Mouse (Mus musculus) kidney, embryonic 15.5 days (tissue): Measurements from ENCODE around the gene Bmf. TPM values are rescaled to one million over a fixed set of nuclear protein-coding genes. Genes with fewer than 3 reads are reported as not detected.

Experiments
- ATAC-seq: fragments of 200-750 bp; cut with Nextera tagmentation; replicated peaks from 2 replicates; pipeline ENCODE4 v1.8.0; 2017; ENCODE audit warnings: moderate TSS enrichment; ENCODE audit not compliant: low FRiP score
- H3K27ac ChIP-seq: fragments of 300-500 bp; sonication (generic); 2 replicates; pipeline ENCODE4 v1.5.1; 2015; ENCODE audit warnings: mild to moderate bottlenecking, inconsistent platforms
- H3K27me3 ChIP-seq: fragments of 300-500 bp; sonication (generic); 2 replicates; pipeline ENCODE4 v1.6.1; 2015; ENCODE audit warnings: inconsistent platforms
- H3K36me3 ChIP-seq: fragments of 300-500 bp; sonication (generic); 2 replicates; pipeline ENCODE4 v1.6.1; 2015; ENCODE audit warnings: inconsistent platforms
- H3K4me1 ChIP-seq: fragments of 300-500 bp; sonication (generic); 2 replicates; pipeline ENCODE4 v1.6.1; 2015; ENCODE audit warnings: inconsistent platforms
- H3K4me2 ChIP-seq: fragments of 300-500 bp; sonication (generic); 2 replicates; pipeline ENCODE4 v1.6.1; 2015; ENCODE audit warnings: moderate library complexity, mild to moderate bottlenecking, inconsistent platforms
- H3K4me3 ChIP-seq: fragments of 300-500 bp; sonication (generic); replicated peaks from 2 replicates; pipeline ENCODE4 v1.5.1; 2015; ENCODE audit warnings: mild to moderate bottlenecking, inconsistent platforms
- H3K9ac ChIP-seq: fragments of 300-500 bp; sonication (generic); 2 replicates; pipeline ENCODE4 v1.6.1; 2015; ENCODE audit warnings: mild to moderate bottlenecking, inconsistent platforms
- H3K9me3 ChIP-seq: fragments of 300-500 bp; sonication (generic); replicated peaks from 2 replicates; pipeline ENCODE4 v1.6.1; 2016; ENCODE audit warnings: inconsistent platforms
- WGBS: fragments of 180-500 bp; shearing (Covaris S2); methylation state at CpG from one replicate; pipeline ENCODE4 v1.1.7; 2015; ENCODE audit warnings: mixed read lengths; 5-methylcytosine and 5-hydroxymethylcytosine counted together
- polyA plus RNA-seq: library from polyadenylated mRNA; unstranded; fragments of >200 nt; fragmentation: Nextera tagmentation; extraction: Ambion mirVana; gene quantifications from 2 replicates; pipeline ENCODE4 v1.2.1, GENCODE M21; 2015

Bmf gene
- polyA plus RNA-seq, 1 experiment from 2014 or later: 7.6 TPM

DNA sequence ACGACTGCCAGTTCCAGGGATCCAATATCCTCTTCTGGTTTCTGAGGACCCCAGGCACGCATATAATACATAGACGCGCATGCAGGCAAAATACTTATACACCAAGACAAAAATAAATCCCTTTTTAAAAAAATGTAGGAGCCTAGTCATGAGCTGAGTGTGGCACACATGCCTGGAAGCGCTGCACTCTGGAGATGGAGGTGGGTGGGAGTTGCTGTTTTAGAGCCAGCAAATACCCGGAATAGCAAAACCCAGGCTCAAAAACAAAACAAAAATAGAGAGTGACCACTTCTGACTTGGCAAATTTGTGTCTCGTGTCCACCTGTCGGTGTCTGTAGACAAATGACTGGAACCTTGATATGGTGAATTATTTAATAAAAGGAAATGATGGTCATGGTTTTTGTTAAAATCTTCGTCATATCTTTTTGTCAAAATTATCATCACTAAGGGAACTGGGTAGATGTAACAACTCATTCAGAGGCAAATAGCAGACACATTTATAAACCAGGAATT, 65.0 kb downstream of the Bmf start:
- Histone ChIP-seq H3K9ac (no peak overlapping the region), H3K36me3 (no peaks in the 10 kb centered on the region), H3K4me1 (peaks cover 13% of the 10 kb centered on the region), H3K27ac (no peak overlapping the region), H3K4me2 (no peak overlapping the region), H3K4me3 (no peak overlapping the region), H3K9me3 (no peaks in the 10 kb centered on the region), H3K27me3 (no peaks in the 10 kb centered on the region)
- ATAC-seq: no peak
- WGBS: 83% methylated on average over 9 of the region's 9 CpGs

DNA sequence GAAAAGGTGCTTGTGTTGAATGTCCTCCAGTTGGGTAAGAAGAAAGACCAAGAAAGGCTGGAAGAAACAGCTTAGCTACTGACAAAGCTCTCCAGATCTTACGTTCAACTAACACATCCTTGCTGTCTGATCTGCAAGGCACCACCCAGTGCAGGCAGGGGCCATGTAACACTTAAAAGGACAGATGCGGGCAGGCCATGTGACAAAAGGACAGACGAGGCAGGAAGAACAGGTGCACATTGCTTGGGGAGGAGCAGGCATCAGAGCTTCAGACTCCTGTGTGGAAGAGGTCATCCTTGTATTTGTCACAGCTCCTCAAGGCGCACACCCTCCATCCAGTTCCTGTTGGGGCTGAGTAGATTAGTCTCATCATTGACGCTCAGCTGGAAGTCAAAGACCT, 66.5 kb downstream of the Bmf start:
- Histone ChIP-seq H3K27ac (no peak overlapping the region), H3K9me3 (no peaks in the 10 kb centered on the region), H3K4me2 (no peak overlapping the region), H3K4me3 (no peak overlapping the region), H3K27me3 (no peaks in the 10 kb centered on the region), H3K9ac (no peak overlapping the region), H3K4me1 (peaks cover 15% of the 10 kb centered on the region), H3K36me3 (no peaks in the 10 kb centered on the region; the same call in 1 of the 2 replicates)
- ATAC-seq: no peak
- WGBS: 87% methylated on average over 5 of the region's 5 CpGs

DNA sequence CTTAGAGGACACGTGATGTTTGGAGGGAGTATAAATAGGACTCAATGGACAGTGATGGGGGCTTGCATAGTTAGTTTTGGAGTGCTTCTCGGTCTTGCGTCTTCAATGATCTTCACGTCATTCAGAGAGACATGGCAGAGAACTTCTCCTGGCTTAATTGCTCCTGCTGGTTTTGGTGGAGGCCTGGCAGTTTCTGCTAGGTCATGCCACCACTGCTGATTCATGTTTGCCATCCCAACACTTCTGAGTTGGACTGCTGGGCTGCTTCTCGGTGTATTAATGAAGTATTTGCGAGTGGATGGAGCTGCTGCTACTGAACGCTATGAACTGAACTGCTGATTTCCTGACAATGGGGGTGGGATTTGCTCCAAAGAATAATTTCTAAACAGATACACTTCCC, 68.6 kb downstream of the Bmf start:
- Histone ChIP-seq H3K27ac (no peak overlapping the region), H3K9ac (no peak overlapping the region), H3K4me3 (no peak overlapping the region), H3K36me3 (peaks cover 17% of the 10 kb centered on the region), H3K9me3 (no peaks in the 10 kb centered on the region), H3K27me3 (no peaks in the 10 kb centered on the region), H3K4me1 (peaks cover 15% of the 10 kb centered on the region), H3K4me2 (no peak overlapping the region)
- WGBS: 93% methylated on average over 7 of the region's 7 CpGs
- ATAC-seq: no peak

DNA sequence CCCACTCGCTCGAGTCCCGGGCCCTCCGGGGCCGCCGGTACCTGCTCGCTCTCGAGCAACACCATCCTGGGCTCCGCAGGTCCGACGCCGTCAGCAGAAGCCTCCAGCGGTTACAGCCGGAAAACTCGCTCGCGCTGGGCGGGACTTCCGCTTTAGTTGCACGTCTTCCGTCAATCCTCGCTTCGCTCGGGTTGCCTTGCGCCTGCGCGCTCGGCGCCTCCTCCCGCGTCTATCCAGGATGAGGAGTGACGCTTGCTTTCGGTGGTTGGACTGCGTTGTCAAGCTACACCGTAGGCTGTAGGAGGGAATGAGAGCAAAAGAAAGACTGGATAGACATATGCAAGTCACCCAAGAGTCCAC, 70.0 kb downstream of the Bmf start, which contains the start of gene Srp14:
Gene Srp14, minus strand, starts transcription at position 162 of the 360 bp plus-strand sequence.
- H3K4me1 ChIP-seq: peaks cover 15% of the 10 kb centered on the region
- WGBS: under 1% methylated on average over 35 of the region's 35 CpGs
- peak within 1 kb of the TSS; percentile 87 for H3K27ac ChIP-seq
- ATAC-seq: peak; percentile 94
- peaks cover 31% of the 10 kb centered on the region for H3K36me3 ChIP-seq
- no peaks in the 10 kb centered on the region for H3K9me3 ChIP-seq
- no peaks in the 10 kb centered on the region for H3K27me3 ChIP-seq
- peak within 1 kb of the TSS; percentile 85 for H3K4me2 ChIP-seq
- H3K9ac ChIP-seq: peak within 1 kb of the TSS; percentile 83
- H3K4me3 ChIP-seq: peak within 1 kb of the TSS; percentile 96

DNA sequence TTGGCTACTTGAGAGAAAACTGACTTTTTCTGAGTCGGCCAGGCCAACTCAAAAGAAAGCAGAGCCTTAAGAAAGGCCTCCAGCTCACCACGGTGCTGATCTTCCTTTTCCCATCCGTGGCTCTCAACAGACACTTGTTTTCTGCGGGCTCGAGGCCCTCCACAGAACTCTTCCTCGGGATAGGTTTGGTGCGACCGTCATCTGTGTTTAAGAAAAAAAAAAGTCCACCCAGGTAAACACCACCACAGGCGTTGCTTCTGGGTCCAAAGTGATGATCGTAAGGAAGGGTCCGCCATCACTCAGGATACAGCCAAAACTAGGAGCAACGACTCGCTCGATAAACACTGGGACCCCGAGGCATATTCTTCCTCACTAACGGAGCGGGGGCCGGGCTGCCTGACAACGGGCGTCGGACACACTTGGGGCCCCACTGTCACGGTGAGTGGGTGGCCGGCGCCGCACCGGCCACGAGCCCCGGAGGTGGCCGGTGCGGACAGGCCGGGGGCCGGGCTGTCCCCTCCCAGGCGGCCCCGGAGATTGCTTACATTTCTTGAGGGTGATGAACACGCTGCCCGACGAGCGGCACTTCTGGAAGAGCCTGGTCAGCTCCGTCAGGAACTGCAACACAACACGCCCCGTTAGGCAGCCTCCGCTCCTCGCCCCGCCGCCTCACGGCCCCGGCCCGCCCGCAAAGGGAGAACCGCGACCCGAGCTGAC, 70.5 kb downstream of the Bmf start:
- no peak; the same call in 1 of the 2 replicates for ATAC-seq
- Histone ChIP-seq H3K4me2 (peak overlapping the region; percentile 85), H3K4me3 (peak overlapping the region; percentile 96), H3K36me3 (peaks cover 36% of the 10 kb centered on the region), H3K9ac (peak overlapping the region; percentile 83), H3K4me1 (peaks cover 15% of the 10 kb centered on the region), H3K27ac (peak overlapping the region; percentile 87), H3K9me3 (no peaks in the 10 kb centered on the region), H3K27me3 (no peaks in the 10 kb centered on the region)
- 2% methylated on average over 52 of the region's 52 CpGs for WGBS

Other genes starting within 250 kb of the Bmf start
- 1.1 and 1.4 TPM in 2 replicates for gene Gpr176, start 176.3 kb downstream of the Bmf start, polyA plus RNA-seq
- 12.3 and 13.8 TPM in 2 replicates for gene Eif2ak4, start 161.1 kb downstream of the Bmf start, polyA plus RNA-seq
- gene Srp14, start 70.0 kb downstream of the Bmf start, polyA plus RNA-seq: 224 and 241 TPM in 2 replicates
- 98.5 and 103 TPM in 2 replicates for gene Bub1b, start 48.5 kb upstream of the Bmf start, polyA plus RNA-seq
- gene Pak6, start 113.6 kb upstream of the Bmf start, polyA plus RNA-seq: 0.84 and 1.3 TPM in 2 replicates
- gene Ankrd63, start 154.3 kb upstream of the Bmf start, polyA plus RNA-seq: 0.28 and 0.39 TPM in 2 replicates
- 1.5 and 1.9 TPM in 2 replicates for gene Plcb2, start 178.8 kb upstream of the Bmf start, polyA plus RNA-seq
- gene Inafm2, start 196.1 kb upstream of the Bmf start, polyA plus RNA-seq: 14.0 and 15.6 TPM in 2 replicates
- 1.0 and 1.2 TPM in 2 replicates for gene Ccdc9b, start 213.0 kb upstream of the Bmf start, polyA plus RNA-seq
- gene Phgr1, start 223.1 kb upstream of the Bmf start, polyA plus RNA-seq: 1.1 TPM in 1 of 2 replicates, not detected in the other
- 0.40 and 2.1 TPM in 2 replicates for gene Disp2, start 230.0 kb upstream of the Bmf start, polyA plus RNA-seq